Mouse (Mus musculus): Measurements from ENCODE around the gene Tex13b.
"Not testable (repeated sequence)": the region's sequence is repeated elsewhere in the genome, so short reads cannot be mapped to it uniquely, and the experiment has no call there.

Tex13b gene

GRCm38 (mm10) chrX:140813312-140814006, at the start of gene Tex13b:
Gene Tex13b (minus strand): TSS chrX:140813433.
- no peak for DNase-seq

DNA sequence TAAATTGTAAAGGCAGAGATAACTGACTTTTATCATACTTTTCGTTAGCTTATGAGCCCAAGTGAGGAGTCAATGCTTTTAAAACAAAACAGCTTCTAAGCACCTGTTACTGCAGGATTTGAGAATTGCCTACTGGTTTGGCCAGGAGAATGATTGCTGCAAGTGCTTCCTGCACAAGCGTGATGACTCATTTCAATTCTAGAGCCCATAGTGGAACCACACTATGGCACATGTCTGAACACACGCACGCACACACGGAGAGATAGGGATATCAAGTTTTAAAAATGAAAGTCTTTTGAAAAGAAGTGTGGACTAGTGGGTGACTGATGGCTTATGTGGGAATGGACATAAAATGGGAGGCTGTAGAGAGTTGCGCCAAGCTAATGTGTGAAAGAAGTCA, 49.5 kb upstream of the Tex13b start:
- DNase-seq, result no peak

- no peak for DNase-seq
These were observed 44.2 kb upstream of the Tex13b start for GRCm38 (mm10) chrX:140857445-140857844.

GRCm38 (mm10) chrX:140857040-140857439, 43.8 kb upstream of the Tex13b start:
- DNase-seq, result not testable (repeated sequence)

DNA sequence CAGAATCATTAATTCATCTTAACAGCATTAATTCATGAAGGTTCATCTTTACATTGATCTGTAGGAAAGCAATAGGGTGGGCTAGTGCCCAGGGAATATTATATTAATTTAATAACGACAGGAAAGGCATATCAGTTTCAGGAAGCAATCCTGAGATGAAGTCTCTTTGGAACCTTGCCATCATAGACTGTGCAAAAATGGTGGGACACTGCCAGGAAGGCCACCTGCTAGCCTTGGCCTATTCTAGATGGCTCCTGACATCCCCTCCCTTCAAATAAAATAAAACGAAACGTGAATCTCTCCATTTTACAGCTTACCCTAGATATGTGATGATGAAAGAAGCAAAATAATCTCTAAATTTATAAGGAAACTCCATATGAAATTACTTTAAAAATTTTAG, 41.3 kb upstream of the Tex13b start:
- no peak for DNase-seq

DNA sequence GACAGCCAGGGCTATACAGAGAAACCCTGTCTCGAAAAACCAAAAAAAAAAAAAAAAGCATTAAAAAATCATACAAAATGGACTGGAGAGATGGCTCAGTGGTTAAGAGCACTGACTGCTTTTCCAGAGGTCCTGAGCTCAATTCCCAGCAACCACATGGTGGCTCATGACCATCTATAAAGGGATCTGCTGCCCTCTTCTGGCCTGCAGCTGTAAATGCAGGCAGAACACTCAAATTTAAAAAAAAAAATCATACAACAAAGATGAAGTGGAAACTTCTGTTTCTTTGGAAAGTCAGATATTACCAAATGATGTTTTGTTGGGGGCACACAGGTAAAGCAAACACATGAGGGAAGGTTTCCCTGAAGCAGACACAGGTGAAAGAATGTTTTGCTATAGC, 32.2 kb upstream of the Tex13b start:
- DNase-seq, result not testable (repeated sequence)

DNA sequence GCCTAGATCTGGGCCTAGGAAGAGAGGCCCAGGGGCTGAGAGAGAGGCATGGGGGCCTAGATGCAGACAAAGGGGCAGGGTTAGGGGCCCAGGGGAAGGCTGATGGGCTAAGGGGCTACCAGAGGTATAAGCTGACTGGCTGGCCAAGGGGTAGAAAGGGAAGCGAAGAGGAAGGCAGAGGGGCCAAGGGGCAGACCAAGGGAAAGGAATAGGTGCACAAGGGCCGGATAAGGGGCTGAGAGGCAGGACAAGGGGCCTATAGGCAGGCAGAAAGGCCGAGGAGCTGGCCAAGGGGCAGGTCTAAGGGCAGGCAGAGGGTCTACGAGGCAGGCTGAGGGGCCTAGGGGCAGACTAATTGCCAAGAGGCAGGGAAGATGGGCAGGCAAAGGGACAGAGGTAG, 26.7 kb upstream of the Tex13b start:
- no peak for DNase-seq

- no peak for DNase-seq
These were observed 24.8 kb upstream of the Tex13b start for GRCm38 (mm10) chrX:140838077-140838476.

DNA sequence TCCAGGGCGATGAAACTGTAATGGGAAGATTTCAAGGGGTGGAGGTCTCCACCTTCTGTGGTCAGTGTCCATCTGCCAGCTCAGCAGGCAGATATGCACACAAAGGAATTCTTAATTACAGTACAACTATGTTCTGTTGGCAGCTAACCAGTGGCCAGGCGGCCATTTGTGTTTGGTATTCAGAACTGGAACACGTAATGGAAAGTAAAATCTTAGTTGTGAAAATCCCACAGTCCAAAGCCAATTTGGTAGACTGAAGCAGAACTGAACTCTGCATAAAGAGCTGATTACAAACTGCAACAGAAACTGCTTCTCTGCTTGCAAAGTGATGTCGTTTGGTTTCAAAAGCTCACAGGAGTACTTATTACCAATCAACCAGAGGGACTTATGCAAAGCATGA, 18.5 kb upstream of the Tex13b start:
- no peak for DNase-seq

- no peak for DNase-seq
These were observed 9.1 kb upstream of the Tex13b start for GRCm38 (mm10) chrX:140822295-140822694.

DNA sequence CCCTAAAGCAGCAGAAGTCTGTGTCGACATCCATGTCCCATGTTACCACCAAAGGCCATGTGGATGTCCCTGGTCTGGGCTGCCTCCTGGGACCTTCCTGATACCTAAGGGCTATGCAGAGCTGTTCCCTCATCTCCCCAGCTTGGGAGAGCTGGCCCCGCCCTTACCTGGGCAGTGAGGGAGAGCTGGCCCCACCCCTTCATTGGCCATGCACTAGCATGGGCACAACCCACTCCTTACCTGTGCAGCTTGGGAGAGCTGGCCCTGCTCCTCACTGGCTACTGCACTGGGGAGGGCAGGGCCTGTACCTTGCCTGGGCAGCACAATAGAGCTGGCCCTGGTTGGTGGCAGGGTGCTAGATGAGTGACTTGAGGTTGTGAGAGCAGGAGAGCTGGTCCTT, 7.9 kb downstream of the Tex13b start:
- no peak for DNase-seq

DNA sequence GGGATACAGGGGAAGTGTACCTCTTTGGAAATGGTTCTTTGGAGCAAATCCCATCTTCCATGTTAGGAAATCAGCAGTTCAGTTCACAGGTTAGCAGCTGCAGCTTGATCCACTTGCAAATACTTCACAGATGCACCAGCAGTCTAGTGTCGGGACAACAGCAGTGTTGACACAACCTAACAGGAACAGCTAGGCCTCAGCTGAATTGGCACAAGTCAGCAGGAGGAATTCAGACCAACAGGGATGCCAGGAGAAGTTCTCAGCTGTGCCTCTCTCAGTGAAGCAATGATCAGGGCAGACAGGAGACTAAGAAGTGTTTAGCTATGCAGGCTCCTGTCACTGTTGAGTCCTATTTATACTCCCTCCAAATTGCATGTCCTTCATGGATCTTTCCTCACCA, 43.4 kb downstream of the Tex13b start:
- no peak for DNase-seq
